In the genomic region with DNA sequence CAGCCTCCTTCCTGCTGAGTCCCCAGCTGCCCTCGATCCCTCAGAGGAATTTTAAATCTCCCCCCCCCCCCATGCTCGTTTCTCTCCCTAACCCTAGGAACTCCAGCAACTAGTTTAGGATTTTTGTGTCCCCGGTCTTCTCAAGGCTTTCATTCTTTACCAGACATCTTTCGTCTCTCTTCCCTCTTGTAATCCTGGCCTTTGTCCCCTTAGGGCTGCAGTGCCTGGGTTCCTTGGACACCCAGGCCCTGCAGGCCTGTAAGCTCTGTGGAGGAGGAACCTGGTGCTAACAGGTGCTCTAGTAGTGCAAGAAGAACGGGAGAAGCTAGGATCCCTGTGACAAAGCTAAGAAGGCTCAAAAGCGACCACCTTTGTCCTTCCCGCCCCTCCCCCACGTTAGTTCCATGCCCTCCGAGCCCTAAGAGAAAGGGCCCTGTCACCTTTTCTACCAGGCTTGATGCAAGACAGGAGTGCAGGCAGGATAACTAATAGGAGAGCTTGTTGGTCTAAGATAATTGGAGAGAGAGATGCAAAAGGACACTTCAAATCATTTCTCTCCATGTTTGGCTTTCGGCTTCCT, we compare ENCODE assay signal across 8 mouse cellular contexts. TPM values are rescaled to one million over a fixed set of nuclear protein-coding genes. Genes with fewer than 3 reads are reported as not detected.
A peak's percentile ranks its signal among the peaks of the same experiment; 100 is the strongest.
DNase-seq lines count a peak whose midpoint lies in the region; ATAC-seq lines count a peak whose summit lies in the region.

No protein-coding gene starts in this region.

- H3K9me3 ChIP-seq in heart, embryonic 12.5 days (replicated peaks), result no peaks in the 10 kb centered on the region
- H3K9me3 ChIP-seq in liver, embryonic 15.5 days (replicated peaks), result no peaks in the 10 kb centered on the region

- peak overlapping the region; percentile 78 for H3K9ac ChIP-seq in heart, embryonic 12.5 days
- no peak overlapping the region; the same call in 1 of the 2 replicates for H3K9ac ChIP-seq in liver, embryonic 15.5 days

- no peaks in the 10 kb centered on the region for H3K27me3 ChIP-seq in heart, embryonic 12.5 days (replicated peaks)
- H3K27me3 ChIP-seq in liver, embryonic 15.5 days, result no peaks in the 10 kb centered on the region

- peak overlapping the region; percentile 92 for H3K27ac ChIP-seq in heart, embryonic 12.5 days (ENCODE audit: poor library complexity, severe bottlenecking)
- H3K27ac ChIP-seq in liver, embryonic 15.5 days (replicated peaks), result no peak overlapping the region

- peak; percentile 50 for DNase-seq in embryo, embryonic 10.5 days (ENCODE audit: low spot score)
- no peak for DNase-seq in embryo, embryonic 10 days (ENCODE audit: low spot score)
- DNase-seq in 3T3-L1 (ENCODE audit: low read depth, low spot score), result peak; percentile 15
- no peak for DNase-seq in retina, embryonic 14.5 days (ENCODE audit: low spot score)
- DNase-seq in adrenal gland, postnatal 10 days, result no peak
- no peak for DNase-seq in thymus, postnatal 14 days

- H3K4me2 ChIP-seq in heart, embryonic 12.5 days, result peak overlapping the region; percentile 79
- peak overlapping the region; percentile 68 for H3K4me2 ChIP-seq in liver, embryonic 15.5 days

- peak overlapping the region; percentile 63 for H3K4me3 ChIP-seq in heart, embryonic 12.5 days
- peak overlapping the region; percentile 55 for H3K4me3 ChIP-seq in liver, embryonic 15.5 days (replicated peaks)

- no peaks in the 10 kb centered on the region for H3K36me3 ChIP-seq in heart, embryonic 12.5 days
- no peaks in the 10 kb centered on the region for H3K36me3 ChIP-seq in liver, embryonic 15.5 days (replicated peaks)

- ATAC-seq in heart, embryonic 12.5 days (ENCODE audit: insufficient number of reproducible peaks, low FRiP score), result no peak
- no peak for ATAC-seq in liver, embryonic 15.5 days (ENCODE audit: insufficient read depth)

- peaks cover 13% of the 10 kb centered on the region; the same call in 1 of the 2 replicates for H3K4me1 ChIP-seq in heart, embryonic 12.5 days (replicated peaks)
- peaks cover 4% of the 10 kb centered on the region; the same call in 1 of the 2 replicates for H3K4me1 ChIP-seq in liver, embryonic 15.5 days (replicated peaks)

- WGBS in heart, embryonic 12.5 days, result 19% methylated on average over 10 of the region's 10 CpGs
- 19% methylated on average over 10 of the region's 10 CpGs for WGBS in liver, embryonic 15.5 days (ENCODE audit: insufficient replicate concordance)

RNA-seq across cellular contexts. Expression of a gene that starts 10.2 kb away (rescaled TPM):
- polyA plus RNA-seq in heart, embryonic 12.5 days (2016; fragmentation: Nextera tagmentation; extraction: Ambion mirVana), result 4.7 and 5.1 TPM in 2 replicates
- polyA plus RNA-seq in liver, embryonic 15.5 days (2015; fragmentation: Nextera tagmentation; extraction: Ambion mirVana), result 0.32 and 0.79 TPM in 2 replicates
- total RNA-seq in adrenal gland, postnatal 10 days (2021), result 10 to 100 TPM; 20.2 to 29.0 TPM

RNA-seq across cellular contexts. Expression of a gene that starts 48.1 kb away (rescaled TPM):
- polyA plus RNA-seq in heart, embryonic 12.5 days (2016; fragmentation: Nextera tagmentation; extraction: Ambion mirVana), result 0.43 and 0.59 TPM in 2 replicates
- 0.14 and 0.21 TPM in 2 replicates for polyA plus RNA-seq in liver, embryonic 15.5 days (2015; fragmentation: Nextera tagmentation; extraction: Ambion mirVana)
- total RNA-seq in adrenal gland, postnatal 10 days (2021), result 1 to 10 TPM in 1 of 2 experiments, under 1 TPM in 1; 0.69 to 1.2 TPM

Comparison
In these comparisons a context has a peak if more than half of its experiments do, and no peak if none do; other contexts are left out.
1. DNase-seq: peak in embryo, embryonic 10.5 days (single experiment) and 3T3-L1 (single experiment); none in embryo, embryonic 10 days (single experiment), retina, embryonic 14.5 days (single experiment), adrenal gland, postnatal 10 days (single experiment) and thymus, postnatal 14 days (single experiment).